Mouse (Mus musculus) telencephalon, adult 2 months (tissue): ENCODE measurements around the gene Sstr2.

ENCODE experiments used
- DNase-seq: peaks from one replicate; pipeline ENCODE4 v3.0.0-alpha.2; 2011; ENCODE audit warnings: low read depth, low spot score

The Sstr2 gene

GRCm38 (mm10) chr11:113618672-113619419, at the start of gene Sstr2:
TSS of gene Sstr2 (plus strand) at chr11:113619342.
- no peak for DNase-seq

DNA sequence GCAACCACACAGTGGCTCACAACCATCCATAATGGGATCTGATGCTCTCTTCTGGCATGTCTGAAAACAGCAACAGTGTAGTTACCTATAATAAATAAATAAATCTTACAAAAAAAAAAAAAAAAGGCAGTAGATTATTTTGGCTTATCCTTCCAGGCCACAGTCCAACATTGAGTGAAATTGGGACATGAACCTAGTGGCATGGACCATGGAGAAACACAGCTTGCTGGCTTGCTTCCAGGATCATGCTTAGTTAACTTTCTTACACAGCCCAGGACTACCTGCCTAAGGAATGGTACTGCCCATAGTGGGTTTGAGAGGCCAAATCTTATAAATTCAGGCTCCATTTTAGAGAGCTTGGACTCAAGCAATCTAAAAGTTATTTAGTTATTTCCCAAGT, 47.5 kb upstream of the Sstr2 start:
- DNase-seq: no peak

GRCm38 (mm10) chr11:113572641-113573040, 46.5 kb upstream of the Sstr2 start:
- DNase-seq: no peak

- DNase-seq: no peak
Observed at GRCm38 (mm10) chr11:113577221-113577620, 41.9 kb upstream of the Sstr2 start.

GRCm38 (mm10) chr11:113583879-113584661, 35.1 kb upstream of the Sstr2 start:
- no peak for DNase-seq

DNA sequence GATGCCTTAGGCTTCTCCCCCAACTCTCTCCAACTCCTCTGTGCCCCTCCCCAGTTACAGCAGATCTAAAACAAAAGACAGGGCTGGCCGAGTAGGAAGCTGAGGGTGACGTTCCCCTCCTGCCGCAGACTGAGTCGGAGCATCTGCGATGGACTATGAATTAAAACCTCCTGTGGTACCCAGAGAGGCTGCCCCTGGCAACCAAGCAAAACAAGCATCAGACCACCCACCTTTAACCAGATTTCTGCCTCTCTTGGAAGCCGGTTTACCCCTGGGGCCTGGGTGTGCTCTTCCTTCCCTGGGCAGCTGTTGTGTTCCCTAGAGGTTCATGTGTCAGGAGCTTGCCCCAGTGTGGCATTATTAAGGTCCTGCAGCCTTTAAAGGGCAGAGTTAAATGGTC, 32.7 kb upstream of the Sstr2 start:
- no peak for DNase-seq

GRCm38 (mm10) chr11:113588936-113589335, 30.2 kb upstream of the Sstr2 start:
- DNase-seq: no peak

DNA sequence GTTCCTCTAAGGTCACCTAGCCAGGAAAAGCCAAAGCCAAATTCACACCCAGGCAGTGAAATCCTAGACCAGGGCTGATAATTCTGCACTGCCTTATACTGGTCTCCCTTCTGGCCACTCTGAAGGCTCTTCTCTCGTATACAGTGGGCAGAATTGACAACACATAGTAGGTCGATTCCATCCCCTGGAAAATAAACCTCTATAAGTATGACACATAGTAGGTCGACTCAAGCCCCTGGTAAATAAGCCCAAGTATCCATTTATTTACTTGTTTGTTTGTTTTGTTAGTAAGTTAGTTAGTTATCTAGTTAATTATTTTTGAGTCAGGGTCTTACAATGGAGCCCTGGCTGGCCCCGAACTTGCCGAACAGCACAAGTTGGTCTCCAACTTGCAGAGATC, 24.0 kb upstream of the Sstr2 start:
- DNase-seq: no peak

DNA sequence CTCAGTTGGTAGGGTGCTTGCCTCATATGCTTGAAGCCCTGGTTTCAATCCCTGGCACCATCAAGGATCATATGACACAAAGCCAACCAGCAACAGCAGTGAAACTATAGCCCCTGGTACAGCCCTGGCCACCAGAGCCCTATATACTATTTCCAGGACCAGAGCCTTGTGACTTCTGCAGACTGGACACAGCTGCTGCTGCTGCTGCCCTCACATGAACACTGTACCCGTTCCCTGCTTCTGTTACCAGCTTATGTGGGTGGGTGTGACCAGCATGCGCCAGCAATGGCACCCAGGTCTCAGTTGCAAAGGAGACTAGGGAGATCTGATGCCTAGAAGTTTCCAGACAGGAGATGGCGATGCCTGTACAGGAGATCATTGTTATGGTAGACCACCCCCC, 21.5 kb upstream of the Sstr2 start:
- no peak for DNase-seq

- no peak for DNase-seq
Observed at GRCm38 (mm10) chr11:113600526-113601245, 18.5 kb upstream of the Sstr2 start.

DNA sequence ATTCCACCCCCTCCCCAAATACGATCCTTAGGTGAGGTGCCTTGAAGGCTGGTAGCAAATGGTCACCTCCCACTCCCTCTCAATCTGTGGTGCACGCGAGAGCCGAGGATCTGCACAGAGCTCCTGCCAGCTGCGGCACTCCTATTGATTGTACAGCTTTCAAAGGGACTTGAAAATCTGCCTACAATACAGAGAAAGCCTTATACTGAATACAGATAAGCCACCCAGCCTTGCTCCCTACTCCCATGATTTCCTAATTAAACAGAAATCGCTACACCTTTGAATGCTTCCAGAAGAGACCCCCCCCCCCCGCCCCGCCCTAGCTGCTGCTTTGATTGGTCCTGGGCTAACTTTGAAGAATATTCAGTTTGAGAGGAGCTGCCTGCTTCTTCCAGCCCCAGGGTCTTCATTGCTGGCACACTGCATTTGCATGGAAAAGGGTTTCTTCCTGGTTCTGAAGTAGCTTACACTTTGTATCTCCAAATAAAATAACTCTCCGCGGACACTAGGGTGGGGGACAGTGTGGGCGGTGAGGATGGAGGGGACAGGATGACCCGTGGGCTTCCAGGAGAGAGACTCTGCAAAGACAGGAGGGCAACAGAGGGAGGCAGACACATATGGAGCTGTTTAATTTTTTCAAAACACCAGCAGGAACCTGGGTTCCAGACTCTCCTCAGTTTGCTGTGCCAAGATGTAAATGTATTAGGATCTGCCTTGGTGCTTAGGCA, 17.4 kb upstream of the Sstr2 start:
- no peak for DNase-seq

DNA sequence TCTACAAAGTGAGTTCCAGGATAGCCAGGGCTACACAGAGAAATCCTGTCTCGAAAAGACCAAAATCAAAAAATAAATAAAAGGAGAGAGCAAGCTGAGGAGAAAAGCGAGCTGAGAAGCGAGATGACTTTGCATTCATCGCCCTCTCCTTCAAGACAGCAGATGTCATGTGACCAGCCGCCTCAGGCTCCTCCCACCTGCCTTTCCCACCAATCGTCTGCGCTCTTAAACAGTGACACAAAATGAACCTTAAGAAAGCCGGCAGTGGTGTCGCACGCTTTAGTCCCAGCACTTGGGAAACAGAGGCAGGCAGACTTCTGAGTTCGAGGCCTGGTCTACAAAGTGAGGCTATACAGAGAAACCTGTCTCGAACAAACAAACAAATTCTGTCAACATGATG, 11.6 kb upstream of the Sstr2 start:
- DNase-seq: no peak

- DNase-seq: no peak
Observed at GRCm38 (mm10) chr11:113609581-113609980, 9.6 kb upstream of the Sstr2 start.

DNA sequence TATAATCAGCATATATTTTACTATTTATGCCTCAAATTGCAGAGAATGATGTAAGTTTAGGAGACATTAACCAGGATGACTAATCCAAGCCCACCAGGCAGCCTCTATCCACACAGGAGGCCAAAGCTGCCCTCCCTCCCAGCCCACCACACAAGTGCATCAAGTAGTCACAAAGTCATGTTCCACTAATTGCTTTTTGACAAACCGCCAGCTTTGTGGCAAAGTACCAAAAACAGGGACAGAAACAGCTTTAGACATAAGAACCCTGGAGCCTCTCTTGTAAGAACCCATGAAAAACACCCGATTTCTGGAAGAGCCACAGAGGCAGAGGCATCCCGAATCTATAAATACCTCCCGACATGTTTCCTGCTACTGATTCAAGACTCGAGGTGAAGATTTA, 8.9 kb upstream of the Sstr2 start:
- DNase-seq: no peak

DNA sequence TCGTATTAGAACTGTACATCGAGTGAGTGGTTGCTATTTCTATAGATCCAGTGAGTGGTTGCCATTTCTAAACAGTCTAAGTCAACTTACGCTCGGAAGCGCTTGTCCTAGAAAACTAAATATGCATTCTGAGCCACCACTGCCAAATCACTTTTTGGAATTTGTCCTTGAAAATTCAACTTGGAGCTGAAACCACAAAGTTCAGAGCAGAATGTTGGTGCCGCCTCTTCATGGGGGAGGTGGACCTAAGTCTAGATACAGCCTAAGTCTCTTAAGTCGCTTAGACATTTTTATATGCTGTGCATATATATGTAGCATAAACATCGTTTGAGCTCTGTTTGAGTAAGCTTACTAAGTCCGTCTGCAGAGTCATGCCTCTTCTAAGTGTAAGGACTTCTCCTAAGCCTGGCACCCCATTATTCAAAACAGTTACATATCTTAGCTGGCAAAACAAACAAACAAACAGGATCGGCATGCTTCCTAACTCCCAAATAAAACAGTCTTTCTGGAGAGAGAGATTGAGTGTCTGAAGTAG, 8.0 kb upstream of the Sstr2 start:
- DNase-seq: peak; percentile 71

- DNase-seq: no peak
Observed at GRCm38 (mm10) chr11:113611664-113612611, 7.2 kb upstream of the Sstr2 start.

DNA sequence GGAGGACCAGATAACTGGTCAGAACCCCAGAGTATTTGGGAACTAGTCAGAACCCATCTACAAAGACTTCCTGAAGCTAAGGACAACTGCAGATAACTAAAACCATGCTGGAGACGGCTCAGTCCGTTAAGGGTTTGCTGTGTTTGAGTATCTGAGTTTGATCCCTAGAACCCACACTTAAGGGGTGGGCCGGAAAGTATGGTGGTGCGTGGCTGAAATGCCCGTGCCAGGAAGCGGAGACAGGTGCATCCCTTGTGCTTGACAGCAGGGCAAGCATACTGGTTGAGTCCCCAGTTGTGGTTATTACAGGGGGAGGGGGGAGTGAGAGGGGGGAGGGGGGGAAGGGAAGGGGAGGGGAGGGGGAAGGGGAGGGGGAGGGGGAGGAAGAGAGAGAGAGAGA, 4.7 kb upstream of the Sstr2 start:
- no peak for DNase-seq

DNA sequence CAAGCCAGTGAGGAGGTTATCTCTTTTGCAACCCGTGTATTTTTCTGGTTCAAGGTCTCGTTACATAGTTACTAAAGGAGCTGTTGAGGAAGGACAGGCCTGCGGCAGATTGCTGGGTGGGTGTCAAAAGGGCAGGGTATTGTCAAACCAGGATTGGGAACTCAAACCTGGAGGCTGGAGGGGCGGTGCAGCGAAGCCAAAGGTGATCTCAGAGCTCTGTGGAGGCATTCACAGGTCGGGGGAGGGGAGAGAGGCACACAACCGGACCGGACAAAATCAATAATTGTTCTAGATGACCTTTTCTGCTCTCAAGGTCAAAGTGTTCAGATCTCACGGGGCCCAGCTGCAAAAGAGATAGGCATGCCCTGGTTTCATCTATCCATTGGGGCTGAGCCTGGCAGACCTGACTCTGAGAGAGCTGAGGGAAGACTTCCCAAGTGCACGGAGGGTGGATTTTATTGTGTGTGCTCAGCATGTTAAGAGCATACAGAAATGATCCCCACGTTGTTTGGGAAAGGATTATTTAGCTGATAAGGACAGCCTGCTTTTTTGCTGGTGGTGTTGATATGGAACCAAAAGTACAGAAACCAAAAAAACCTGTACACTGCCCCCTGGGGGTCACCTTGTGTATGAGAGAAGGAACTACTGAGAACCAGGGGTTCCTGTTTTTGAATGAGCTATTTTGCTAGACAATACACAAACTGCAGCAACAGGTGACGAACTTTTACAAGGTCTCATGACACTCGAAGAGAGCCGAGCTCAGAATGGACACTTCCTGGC, 1.8 kb upstream of the Sstr2 start:
- DNase-seq: no peak

- no peak for DNase-seq
Observed at GRCm38 (mm10) chr11:113618303-113618671, 855 bp upstream of the Sstr2 start.
